Mouse (Mus musculus): ENCODE data around the gene Iqgap2. TPM values are rescaled to one million over a fixed set of nuclear protein-coding genes. Genes with fewer than 3 reads are reported as not detected.

The Iqgap2 gene
- polyA plus RNA-seq, 1 experiment, result 0.17 TPM

- no peak overlapping the region for H3K4me3 ChIP-seq (replicated peaks)
- peaks cover 19% of the 10 kb centered on the region for H3K4me1 ChIP-seq (ENCODE audit: control insufficient read depth)
- peaks cover 3% of the 10 kb centered on the region for H3K36me3 ChIP-seq (ENCODE audit: control insufficient read depth)
- no peaks in the 10 kb centered on the region for H3K9me3 ChIP-seq (ENCODE audit: control insufficient read depth, low read length)
- no peaks in the 10 kb centered on the region for H3K27me3 ChIP-seq (ENCODE audit: control insufficient read depth)
- TF ChIP-seq GATA1 (IDR thresholded peaks at IDR 0.05; ENCODE audit: low read length), result no peak
- no peak for TF ChIP-seq TAL1 (IDR thresholded peaks at IDR 0.05; ENCODE audit: low read length)
Measured at GRCm38 (mm10) chr13:95697874-95698273, 193.8 kb downstream of the Iqgap2 start.

- Histone ChIP-seq H3K4me1 (ENCODE audit: control insufficient read depth) (peaks cover 22% of the 10 kb centered on the region), H3K4me3 (replicated peaks) (no peak within 1 kb of the TSS), H3K9me3 (ENCODE audit: control insufficient read depth, low read length) (no peaks in the 10 kb centered on the region), H3K27me3 (ENCODE audit: control insufficient read depth) (no peaks in the 10 kb centered on the region), H3K36me3 (ENCODE audit: control insufficient read depth) (peaks cover 3% of the 10 kb centered on the region)
- no peak for TF ChIP-seq GATA1 (IDR thresholded peaks at IDR 0.05; ENCODE audit: low read length)
- TF ChIP-seq TAL1 (IDR thresholded peaks at IDR 0.05; ENCODE audit: low read length), result no peak
Measured at GRCm38 (mm10) chr13:95696654-95697163, 195.0 kb downstream of the Iqgap2 start, which contains the start of gene F2rl2. Gene F2rl2, plus strand, starts transcription at chr13:95696853.

GRCm38 (mm10) chr13:95696120-95696653, 195.5 kb downstream of the Iqgap2 start:
- H3K27me3 ChIP-seq (ENCODE audit: control insufficient read depth), result no peaks in the 10 kb centered on the region
- H3K36me3 ChIP-seq (ENCODE audit: control insufficient read depth), result peaks cover 3% of the 10 kb centered on the region
- no peak overlapping the region for H3K4me3 ChIP-seq (replicated peaks)
- H3K4me1 ChIP-seq (ENCODE audit: control insufficient read depth), result peaks cover 22% of the 10 kb centered on the region
- TF ChIP-seq GATA1 (IDR thresholded peaks at IDR 0.05; ENCODE audit: low read length) (no peak), TAL1 (IDR thresholded peaks at IDR 0.05; ENCODE audit: low read length) (no peak)
- no peaks in the 10 kb centered on the region for H3K9me3 ChIP-seq (ENCODE audit: control insufficient read depth, low read length)

- H3K9me3 ChIP-seq (ENCODE audit: control insufficient read depth, low read length), result no peaks in the 10 kb centered on the region
- H3K27me3 ChIP-seq (ENCODE audit: control insufficient read depth), result no peaks in the 10 kb centered on the region
- no peak for TF ChIP-seq TAL1 (IDR thresholded peaks at IDR 0.05; ENCODE audit: low read length)
- no peak for TF ChIP-seq GATA1 (IDR thresholded peaks at IDR 0.05; ENCODE audit: low read length)
- no peak overlapping the region for H3K4me3 ChIP-seq (replicated peaks)
- H3K36me3 ChIP-seq (ENCODE audit: control insufficient read depth), result no peaks in the 10 kb centered on the region
- H3K4me1 ChIP-seq (ENCODE audit: control insufficient read depth), result peaks cover 40% of the 10 kb centered on the region
Measured at GRCm38 (mm10) chr13:95692201-95692600, 199.5 kb downstream of the Iqgap2 start.

- no peak; the same call in 2 of the 3 replicates for TF ChIP-seq TAL1 (IDR thresholded peaks at IDR 0.05; ENCODE audit: low read length)
- no peak; the same call in 1 of the 2 replicates for TF ChIP-seq GATA1 (IDR thresholded peaks at IDR 0.05; ENCODE audit: low read length)
- no peaks in the 10 kb centered on the region for H3K27me3 ChIP-seq (ENCODE audit: control insufficient read depth)
- H3K9me3 ChIP-seq (ENCODE audit: control insufficient read depth, low read length), result no peaks in the 10 kb centered on the region
- H3K4me3 ChIP-seq (replicated peaks), result no peak overlapping the region
- peaks cover 2% of the 10 kb centered on the region; the same call in 1 of the 2 replicates for H3K36me3 ChIP-seq (ENCODE audit: control insufficient read depth)
- H3K4me1 ChIP-seq (ENCODE audit: control insufficient read depth), result peaks cover 52% of the 10 kb centered on the region
Measured at GRCm38 (mm10) chr13:95688576-95688975, 203.1 kb downstream of the Iqgap2 start.

- H3K4me1 ChIP-seq (ENCODE audit: control insufficient read depth), result peaks cover 75% of the 10 kb centered on the region
- TF ChIP-seq GATA1 (IDR thresholded peaks at IDR 0.05; ENCODE audit: low read length) (no peak), TAL1 (IDR thresholded peaks at IDR 0.05; ENCODE audit: low read length) (no peak)
- H3K36me3 ChIP-seq (ENCODE audit: control insufficient read depth), result peaks cover 12% of the 10 kb centered on the region
- H3K4me3 ChIP-seq (replicated peaks), result no peak overlapping the region
- H3K9me3 ChIP-seq (ENCODE audit: control insufficient read depth, low read length), result no peaks in the 10 kb centered on the region
- no peaks in the 10 kb centered on the region for H3K27me3 ChIP-seq (ENCODE audit: control insufficient read depth)
Measured at GRCm38 (mm10) chr13:95685736-95686135, 206.0 kb downstream of the Iqgap2 start.

- no peak overlapping the region for H3K4me3 ChIP-seq (replicated peaks)
- peaks cover 15% of the 10 kb centered on the region for H3K36me3 ChIP-seq (ENCODE audit: control insufficient read depth)
- H3K27me3 ChIP-seq (ENCODE audit: control insufficient read depth), result no peaks in the 10 kb centered on the region
- TF ChIP-seq TAL1 (IDR thresholded peaks at IDR 0.05; ENCODE audit: low read length) (no peak), GATA1 (IDR thresholded peaks at IDR 0.05; ENCODE audit: low read length) (no peak)
- H3K4me1 ChIP-seq (ENCODE audit: control insufficient read depth), result peaks cover 82% of the 10 kb centered on the region
- H3K9me3 ChIP-seq (ENCODE audit: control insufficient read depth, low read length), result no peaks in the 10 kb centered on the region
Measured at GRCm38 (mm10) chr13:95684656-95685244, 207.0 kb downstream of the Iqgap2 start.

GRCm38 (mm10) chr13:95679491-95679941, 212.2 kb downstream of the Iqgap2 start:
- TF ChIP-seq TAL1 (IDR thresholded peaks at IDR 0.05; ENCODE audit: low read length) (peak; percentile 86), GATA1 (IDR thresholded peaks at IDR 0.05; ENCODE audit: low read length) (peak; percentile 89)
- H3K4me1 ChIP-seq (ENCODE audit: control insufficient read depth), result peaks cover 65% of the 10 kb centered on the region
- H3K4me3 ChIP-seq (replicated peaks), result peak overlapping the region; percentile 39
- H3K9me3 ChIP-seq (ENCODE audit: control insufficient read depth, low read length), result no peaks in the 10 kb centered on the region
- H3K36me3 ChIP-seq (ENCODE audit: control insufficient read depth), result peaks cover 19% of the 10 kb centered on the region
- H3K27me3 ChIP-seq (ENCODE audit: control insufficient read depth), result no peaks in the 10 kb centered on the region

GRCm38 (mm10) chr13:95679078-95679477, 212.6 kb downstream of the Iqgap2 start:
- H3K27me3 ChIP-seq (ENCODE audit: control insufficient read depth), result no peaks in the 10 kb centered on the region
- peak; percentile 45 for TF ChIP-seq TAL1 (IDR thresholded peaks at IDR 0.05; ENCODE audit: low read length)
- TF ChIP-seq GATA1 (IDR thresholded peaks at IDR 0.05; ENCODE audit: low read length), result peak; percentile 82
- peak overlapping the region; percentile 39 for H3K4me3 ChIP-seq (replicated peaks)
- H3K4me1 ChIP-seq (ENCODE audit: control insufficient read depth), result peaks cover 64% of the 10 kb centered on the region
- peaks cover 17% of the 10 kb centered on the region for H3K36me3 ChIP-seq (ENCODE audit: control insufficient read depth)
- H3K9me3 ChIP-seq (ENCODE audit: control insufficient read depth, low read length), result no peaks in the 10 kb centered on the region
